Mouse (Mus musculus) intestine, embryonic 16.5 days (tissue): ENCODE measurements around the gene Ints13. TPM values are rescaled to one million over a fixed set of nuclear protein-coding genes. Genes with fewer than 3 reads are reported as not detected.
"Not testable (repeated sequence)": the region's sequence is repeated elsewhere in the genome, so short reads cannot be mapped to it uniquely, and the experiment has no call there.

Experiments used
- ATAC-seq: fragments of 200-750 bp; cut with Nextera tagmentation; 2 replicates; pipeline ENCODE4 v1.8.0; 2017; ENCODE audit warnings: moderate TSS enrichment, moderate library complexity
- H3K27ac ChIP-seq: fragments of 300-500 bp; sonication (generic); 2 replicates; pipeline ENCODE4 v1.5.1; 2014; ENCODE audit warnings: mild to moderate bottlenecking, low read length
- H3K27me3 ChIP-seq: fragments of 300-500 bp; sonication (generic); replicated peaks from 2 replicates; pipeline ENCODE4 v1.6.1; 2014; ENCODE audit warnings: low read length, control low read depth, mixed read lengths; ENCODE audit not compliant: control insufficient read depth, insufficient read depth
- H3K36me3 ChIP-seq: fragments of 300-500 bp; sonication (generic); 2 replicates; pipeline ENCODE4 v1.6.1; 2014; ENCODE audit warnings: low read length, control low read depth; ENCODE audit not compliant: control insufficient read depth, insufficient read depth
- H3K4me1 ChIP-seq: fragments of 300-500 bp; sonication (generic); 2 replicates; pipeline ENCODE4 v1.6.1; 2014; ENCODE audit warnings: low read length, control low read depth, mixed read lengths; ENCODE audit not compliant: control insufficient read depth, insufficient read depth
- H3K4me2 ChIP-seq: fragments of 300-500 bp; sonication (generic); 2 replicates; pipeline ENCODE4 v1.6.1; 2014; ENCODE audit warnings: low read depth, low read length, control low read depth
- H3K4me3 ChIP-seq: fragments of 300-500 bp; sonication (generic); 2 replicates; pipeline ENCODE4 v1.5.1; 2014; ENCODE audit warnings: mild to moderate bottlenecking, low read length
- H3K9ac ChIP-seq: fragments of 300-500 bp; sonication (generic); 2 replicates; pipeline ENCODE4 v1.6.1; 2014; ENCODE audit warnings: low read depth, low read length
- H3K9me3 ChIP-seq: fragments of 300-500 bp; sonication (generic); 2 replicates; pipeline ENCODE4 v1.6.1; 2016; ENCODE audit warnings: low read length, control low read depth; ENCODE audit not compliant: control insufficient read depth
- WGBS: fragments of 180-500 bp; shearing (Covaris S2); extraction: QIAGEN DNeasy Blood & Tissue Kit; methylation state at CpG from one replicate; pipeline ENCODE4 v1.1.7; 2014; 5-methylcytosine and 5-hydroxymethylcytosine counted together
- polyA plus RNA-seq: library from polyadenylated mRNA; unstranded; fragments of >200 nt; fragmentation: Nextera tagmentation; extraction: Ambion mirVana; gene quantifications from 2 replicates; pipeline ENCODE4 v1.2.1, GENCODE M21; 2015

Gene Ints13
- polyA plus RNA-seq, 1 experiment from 2014 or later = 47.4 TPM

DNA sequence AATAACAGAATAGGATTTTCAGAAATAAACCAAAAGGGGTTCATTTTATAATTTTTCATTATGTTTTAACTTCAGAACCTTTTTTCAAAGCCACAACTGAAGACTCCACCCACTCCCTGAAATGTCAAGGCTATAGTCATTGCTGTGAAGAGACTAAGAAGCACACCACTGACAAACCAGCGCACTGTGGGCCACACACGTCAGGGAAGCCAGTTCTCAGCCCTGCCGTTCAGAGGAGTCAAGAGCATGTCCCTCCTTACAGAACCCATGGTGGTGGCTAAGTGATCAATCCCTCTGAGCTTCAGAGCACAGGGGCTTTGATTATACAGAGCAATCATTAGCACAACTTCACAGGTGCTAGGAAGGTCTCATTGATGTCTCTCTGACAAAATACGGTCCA lies 25.0 kb upstream of the Ints13 start:
- peaks cover 15% of the 10 kb centered on the region; the same call in 1 of the 2 replicates for H3K36me3 ChIP-seq
- WGBS = 88% methylated on average over 4 of the region's 4 CpGs
- ATAC-seq = no peak

DNA sequence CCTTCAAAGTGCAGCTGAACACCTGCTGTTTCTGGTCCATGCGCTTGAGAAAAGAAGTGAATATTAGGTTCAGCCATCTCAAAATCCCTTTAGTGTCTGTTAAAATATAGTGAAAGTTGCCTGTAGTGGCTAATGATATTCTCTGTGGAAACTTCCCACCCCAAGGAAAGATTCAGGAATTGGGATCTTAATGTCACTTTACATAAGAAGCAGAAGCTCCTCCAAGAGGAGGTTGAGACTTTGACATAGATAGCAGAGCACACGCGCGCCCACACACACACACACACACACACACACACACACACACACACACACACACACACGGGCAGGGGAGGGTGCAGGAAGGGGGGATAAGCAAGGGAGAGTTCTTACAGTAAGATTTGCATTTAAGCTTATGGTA lies 7.5 kb upstream of the Ints13 start:
- H3K9me3 ChIP-seq = no peaks in the 10 kb centered on the region
- H3K4me1 ChIP-seq = no peaks in the 10 kb centered on the region
- H3K27ac ChIP-seq = no peak overlapping the region
- WGBS = over 99% methylated on average over 5 of the region's 5 CpGs
- no peak overlapping the region for H3K9ac ChIP-seq
- H3K36me3 ChIP-seq = peaks cover 11% of the 10 kb centered on the region
- ATAC-seq = no peak
- H3K4me3 ChIP-seq = no peak overlapping the region
- H3K4me2 ChIP-seq = no peak overlapping the region
- H3K27me3 ChIP-seq = no peaks in the 10 kb centered on the region

More for the DNA sequence above, 25.0 kb upstream of the Ints13 start:
- no peaks in the 10 kb centered on the region for H3K27me3 ChIP-seq
- H3K4me1 ChIP-seq = no peaks in the 10 kb centered on the region
- H3K4me3 ChIP-seq = no peak overlapping the region
- H3K4me2 ChIP-seq = no peak overlapping the region
- no peaks in the 10 kb centered on the region for H3K9me3 ChIP-seq
- no peak overlapping the region for H3K9ac ChIP-seq
- no peak overlapping the region for H3K27ac ChIP-seq

DNA sequence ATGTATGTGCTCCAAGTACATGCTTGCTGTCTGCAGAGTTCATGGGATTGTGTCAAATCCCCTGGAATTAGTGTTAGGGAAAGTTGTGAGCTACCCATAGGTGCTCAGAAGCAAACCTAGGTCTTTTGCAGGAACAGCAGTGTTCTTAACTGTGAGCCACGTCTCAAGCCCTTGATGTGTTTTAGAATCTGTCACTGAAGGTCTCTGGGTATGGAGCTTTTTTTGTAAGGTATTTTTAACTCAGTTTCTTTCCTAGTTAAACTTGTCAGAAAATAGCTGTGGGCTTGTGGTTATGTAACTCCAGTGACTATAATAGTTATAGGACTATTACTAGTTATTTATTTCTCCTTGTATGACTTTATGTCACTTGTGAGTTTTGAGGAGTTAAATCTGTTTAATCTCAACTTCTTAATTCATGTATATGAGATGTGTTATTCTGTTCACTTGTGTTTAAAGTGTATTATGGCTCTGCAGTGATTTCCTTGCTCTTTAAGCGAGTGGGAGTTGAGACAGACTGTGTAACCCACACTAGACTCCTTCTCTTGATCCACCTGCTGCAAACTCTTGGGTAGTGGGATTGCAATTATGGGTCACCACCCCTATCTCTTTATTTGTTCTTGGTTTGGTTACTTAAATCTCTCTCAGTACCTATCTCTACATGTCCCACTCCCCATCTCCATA lies 5.9 kb upstream of the Ints13 start:
- Histone ChIP-seq H3K27me3 (no peaks in the 10 kb centered on the region), H3K36me3 (peaks cover 11% of the 10 kb centered on the region), H3K27ac (no peak overlapping the region), H3K4me2 (no peak overlapping the region), H3K9ac (no peak overlapping the region), H3K9me3 (no peaks in the 10 kb centered on the region), H3K4me3 (no peak overlapping the region), H3K4me1 (no peaks in the 10 kb centered on the region; the same call in 1 of the 2 replicates)
- WGBS = 72% methylated on average over 2 of the region's 2 CpGs
- ATAC-seq = no peak

DNA sequence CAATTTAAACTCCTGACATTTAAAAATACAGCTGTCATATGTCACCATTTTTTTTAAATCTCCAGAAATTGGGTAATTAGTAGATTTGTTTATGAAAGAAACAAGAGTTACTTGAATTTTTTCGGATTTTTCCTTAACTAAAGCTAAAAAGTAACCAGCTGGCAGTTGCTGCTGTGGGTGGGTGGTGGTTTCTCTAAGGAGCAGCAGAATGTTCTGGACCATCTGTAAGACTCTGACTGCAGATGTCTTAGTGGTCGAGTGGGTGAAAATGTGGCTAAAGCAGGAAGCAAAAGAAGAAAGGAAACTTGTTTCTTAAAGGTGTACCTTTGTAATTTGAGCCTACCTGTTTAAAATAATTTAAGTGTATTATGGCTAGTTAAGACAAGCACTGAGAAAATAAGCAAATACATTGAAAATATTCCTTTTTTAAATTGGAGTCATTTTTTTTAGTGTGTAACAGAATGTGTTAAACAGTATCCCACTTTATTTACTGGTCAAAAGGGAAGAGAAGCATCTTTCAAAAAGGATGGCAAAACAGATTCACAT lies 2.8 kb upstream of the Ints13 start:
- WGBS = 36% methylated on average over 2 of the region's 2 CpGs
- Histone ChIP-seq H3K4me3 (no peak overlapping the region), H3K9me3 (no peaks in the 10 kb centered on the region), H3K36me3 (no peaks in the 10 kb centered on the region), H3K9ac (no peak overlapping the region), H3K4me2 (no peak overlapping the region), H3K4me1 (peaks cover 6% of the 10 kb centered on the region; the same call in 1 of the 2 replicates), H3K27me3 (no peaks in the 10 kb centered on the region), H3K27ac (no peak overlapping the region)
- ATAC-seq = no peak

DNA sequence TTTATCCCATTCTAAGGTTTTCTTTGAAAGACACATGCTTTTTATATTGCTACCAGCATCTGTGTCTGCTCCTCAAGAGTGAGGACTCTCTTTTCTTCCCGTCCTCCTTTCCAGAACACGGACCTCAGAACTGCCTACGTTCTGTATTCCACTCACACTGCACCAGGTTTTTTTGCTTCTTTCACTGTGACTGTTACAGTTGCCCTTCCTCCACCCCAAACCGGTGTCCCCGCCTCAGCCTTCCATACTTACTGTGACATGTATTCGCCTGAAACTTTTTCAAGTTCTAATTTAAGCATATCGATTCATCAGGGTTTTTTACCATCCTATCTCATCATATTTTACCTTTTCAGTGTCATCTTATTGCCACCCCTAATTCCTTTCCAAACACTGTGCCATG lies 951 bp upstream of the Ints13 start:
- peak overlapping the region; percentile 96 for H3K9ac ChIP-seq
- no peak for ATAC-seq
- H3K27me3 ChIP-seq = no peaks in the 10 kb centered on the region
- peak overlapping the region; percentile 97 for H3K27ac ChIP-seq
- no peaks in the 10 kb centered on the region for H3K36me3 ChIP-seq
- no peaks in the 10 kb centered on the region for H3K9me3 ChIP-seq
- peaks cover 9% of the 10 kb centered on the region; the same call in 1 of the 2 replicates for H3K4me1 ChIP-seq
- H3K4me2 ChIP-seq = peak overlapping the region; percentile 72
- WGBS = 9% methylated on average over 7 of the region's 7 CpGs
- H3K4me3 ChIP-seq = peak overlapping the region; percentile 77

DNA sequence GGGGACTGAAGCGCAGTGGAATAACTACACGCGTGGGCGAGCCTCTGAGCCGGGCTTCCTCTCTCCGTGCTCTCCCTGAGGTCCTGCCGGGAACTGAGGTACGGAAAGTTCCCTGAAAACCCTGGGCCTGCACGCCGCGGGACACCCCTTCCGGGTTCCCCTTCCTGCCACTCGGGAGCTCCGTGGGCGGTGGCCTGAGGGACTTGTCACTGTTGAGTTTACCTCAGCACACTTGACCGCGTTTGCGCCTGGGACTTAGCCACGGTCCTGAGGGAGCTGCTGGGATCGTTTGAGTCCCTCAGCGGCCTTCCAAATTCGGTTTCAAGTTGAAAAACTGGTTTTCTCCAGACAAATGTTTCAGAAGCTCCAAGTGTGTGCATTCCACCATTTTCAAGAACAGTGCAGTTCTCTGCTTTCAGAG lies 486 bp upstream of the Ints13 start:
- Histone ChIP-seq H3K9ac (peak overlapping the region; percentile 96), H3K36me3 (no peaks in the 10 kb centered on the region), H3K27me3 (no peaks in the 10 kb centered on the region), H3K4me3 (peak overlapping the region; percentile 77), H3K4me1 (peaks cover 9% of the 10 kb centered on the region; the same call in 1 of the 2 replicates), H3K4me2 (peak overlapping the region; percentile 72), H3K9me3 (no peaks in the 10 kb centered on the region), H3K27ac (peak overlapping the region; percentile 97)
- ATAC-seq = peak; percentile 66
- under 1% methylated on average over 22 of the region's 22 CpGs for WGBS

DNA sequence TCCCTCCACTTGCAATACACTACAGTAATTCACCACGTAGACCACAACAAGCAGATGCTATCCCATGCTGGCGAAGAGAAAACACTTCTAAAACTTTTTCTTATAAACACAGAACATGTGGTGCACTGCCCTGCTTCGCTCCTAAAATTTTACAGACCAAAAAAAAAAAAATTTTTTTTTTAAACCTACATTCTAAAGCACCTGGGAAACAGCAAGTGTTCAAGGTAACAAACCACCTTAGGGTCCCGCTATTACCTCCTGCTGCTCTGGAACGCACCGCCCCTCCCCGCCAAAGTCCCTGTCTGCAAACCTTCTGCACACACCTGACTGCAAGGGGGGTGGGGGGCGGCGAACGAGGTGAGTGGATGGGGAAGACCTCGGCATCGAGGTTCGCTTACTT lies 732 bp downstream of the Ints13 start, which contains the start of gene Fgfr1op2:
Gene Fgfr1op2 (plus strand): TSS at position 301 of the 400 bp plus-strand sequence.
- no peaks in the 10 kb centered on the region for H3K27me3 ChIP-seq
- peak within 1 kb of the TSS; percentile 96 for H3K9ac ChIP-seq
- H3K4me2 ChIP-seq = peak within 1 kb of the TSS; percentile 72
- H3K9me3 ChIP-seq = no peaks in the 10 kb centered on the region
- H3K36me3 ChIP-seq = no peaks in the 10 kb centered on the region
- H3K4me3 ChIP-seq = peak within 1 kb of the TSS; percentile 77
- under 1% methylated on average over 13 of the region's 13 CpGs for WGBS
- no peak for ATAC-seq
- peak within 1 kb of the TSS; percentile 97 for H3K27ac ChIP-seq
- H3K4me1 ChIP-seq = peaks cover 9% of the 10 kb centered on the region; the same call in 1 of the 2 replicates

DNA sequence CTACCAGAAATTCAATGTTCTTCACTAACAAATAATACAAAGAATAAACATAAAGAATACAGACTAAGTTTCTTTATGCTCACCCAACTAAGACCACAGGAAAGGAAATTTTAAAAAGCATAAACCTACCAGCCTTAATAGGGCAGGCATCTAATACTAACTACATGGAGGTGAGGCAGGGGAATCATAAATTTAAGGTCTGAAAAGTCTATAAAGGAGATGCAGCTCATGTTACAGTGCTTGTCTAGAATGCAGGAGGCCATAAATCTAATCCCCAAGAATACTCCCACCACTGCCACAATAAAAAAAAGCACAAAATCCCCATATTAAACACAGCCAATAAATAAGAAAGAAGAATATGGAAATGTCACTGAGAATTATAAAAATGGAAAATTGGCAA lies 5.6 kb downstream of the Ints13 start:
- Histone ChIP-seq H3K9ac (no peak overlapping the region), H3K9me3 (no peaks in the 10 kb centered on the region), H3K4me1 (peaks cover 9% of the 10 kb centered on the region; the same call in 1 of the 2 replicates), H3K27ac (no peak overlapping the region), H3K4me3 (no peak overlapping the region), H3K4me2 (no peak overlapping the region), H3K36me3 (no peaks in the 10 kb centered on the region), H3K27me3 (no peaks in the 10 kb centered on the region)
- no peak for ATAC-seq

DNA sequence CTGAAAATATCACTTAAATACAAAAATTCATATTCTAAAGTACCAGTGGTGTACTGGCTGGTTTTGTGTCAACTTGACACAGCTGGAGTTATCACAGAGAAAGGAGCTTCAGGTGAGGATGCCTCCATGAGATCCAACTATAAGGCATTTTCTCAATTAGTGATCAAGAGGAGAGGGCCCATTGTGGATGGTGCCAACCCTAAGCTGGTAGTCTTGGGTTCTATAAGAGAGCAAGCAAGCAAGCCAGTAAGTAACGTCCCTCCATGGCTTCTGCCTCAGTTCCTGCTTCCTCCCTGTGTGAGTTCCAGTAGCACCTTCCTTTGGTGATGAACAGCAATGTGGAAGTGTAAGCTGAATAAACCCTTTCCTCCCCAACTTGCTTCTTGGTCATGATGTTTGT lies 15.2 kb downstream of the Ints13 start:
- not testable (repeated sequence) for H3K9ac ChIP-seq, H3K27ac ChIP-seq, H3K36me3 ChIP-seq, ATAC-seq, H3K27me3 ChIP-seq, H3K4me3 ChIP-seq, H3K4me2 ChIP-seq, H3K4me1 ChIP-seq, H3K9me3 ChIP-seq
- WGBS = 76% methylated on average over 1 of the region's 1 CpGs
